Mouse (Mus musculus): Measurements from ENCODE around the gene Gm38394.
A peak's percentile ranks its signal among the peaks of the same experiment; 100 is the strongest.

DNA sequence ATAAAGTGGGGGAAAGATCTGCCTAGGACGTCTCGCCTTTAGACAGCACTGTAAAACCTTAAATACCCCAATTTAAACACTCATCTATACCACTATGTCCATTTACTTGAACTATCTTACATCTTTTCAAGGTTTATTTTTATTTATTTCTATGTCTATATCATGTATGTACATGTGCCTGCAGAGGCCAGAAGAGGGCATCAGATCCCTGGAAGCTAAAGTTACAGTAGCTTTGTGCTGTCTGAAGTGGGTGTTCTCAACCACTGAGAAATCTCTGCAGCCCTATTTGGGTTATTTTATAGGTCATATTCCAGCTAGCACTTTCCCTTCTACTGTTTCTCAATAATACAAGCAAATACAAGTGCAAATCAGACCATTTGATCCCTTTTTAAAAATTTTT lies 28.9 kb downstream of the Gm38394 start:
- TF ChIP-seq CTCF (IDR thresholded peaks at IDR 0.05; ENCODE audit: extremely low read depth, insufficient read depth, low read length) (peak; percentile 25; the same call in 1 of the 2 replicates), POLR2A (IDR thresholded peaks at IDR 0.05; ENCODE audit: extremely low read depth, insufficient read depth, low read length) (no peak)

Data from cortical plate, adult 2 months (tissue).